ENCODE assay signal across 18 mouse cellular contexts in genomic region chr1:65169536-65169935, GRCm38 (mm10). TPM values are rescaled to one million over a fixed set of nuclear protein-coding genes. Genes with fewer than 3 reads are reported as not detected.
"Had no signal": no experiment of that assay in that cellular context is flagged by ENCODE, and none has a peak within 500 bp of the region (broad histone marks: within the 10 kb centered on the region; RNA-seq: fewer than 3 reads in every experiment).

No protein-coding gene starts in this region.

- H3K4me3 ChIP-seq: kidney, embryonic 15.5 days; limb, embryonic 15.5 days; liver, embryonic 13.5 days; midbrain, embryonic 10.5 days; midbrain, embryonic 15.5 days; stomach, embryonic 15.5 days had no signal

- ATAC-seq: midbrain, embryonic 15.5 days had no signal

- H3K9me3 ChIP-seq: kidney, embryonic 15.5 days; limb, embryonic 15.5 days; liver, embryonic 13.5 days; midbrain, embryonic 10.5 days; midbrain, embryonic 15.5 days; stomach, embryonic 15.5 days had no signal

- H3K27ac ChIP-seq: kidney, embryonic 15.5 days; limb, embryonic 15.5 days; liver, embryonic 13.5 days; midbrain, embryonic 10.5 days; midbrain, embryonic 15.5 days; stomach, embryonic 15.5 days had no signal

- H3K4me1 ChIP-seq: kidney, embryonic 15.5 days; limb, embryonic 15.5 days; stomach, embryonic 15.5 days had no signal

- H3K27me3 ChIP-seq: kidney, embryonic 15.5 days; limb, embryonic 15.5 days; liver, embryonic 13.5 days; midbrain, embryonic 15.5 days; stomach, embryonic 15.5 days had no signal

- H3K4me2 ChIP-seq: kidney, embryonic 15.5 days; limb, embryonic 15.5 days; liver, embryonic 13.5 days; lung, embryonic 14.5 days; midbrain, embryonic 15.5 days; stomach, embryonic 15.5 days had no signal

- DNase-seq: kidney, adult 18-20 months; kidney, postnatal 14 days; layer of hippocampus, adult 9-11 months; layer of hippocampus, postnatal 36 days; liver, embryonic 13.5 days; lung, embryonic 14.5 days; lung, postnatal 14 days; right cerebral cortex, postnatal 14 days; thymus, postnatal 36 days had no signal

- H3K9ac ChIP-seq: kidney, embryonic 15.5 days; limb, embryonic 15.5 days; liver, embryonic 13.5 days; lung, embryonic 14.5 days; midbrain, embryonic 15.5 days; stomach, embryonic 15.5 days had no signal

RNA-seq across cellular contexts. Expression of gene D630023F18Rik, which starts 46.5 kb away (rescaled TPM):
- polyA plus RNA-seq: lung, embryonic 14.5 days; spleen, adult 2 months had no signal

RNA-seq across cellular contexts. Expression of gene Gm28845, which starts 50.2 kb away (rescaled TPM):
- total RNA-seq: layer of hippocampus, postnatal 36 days had no signal
- polyA plus RNA-seq: kidney, embryonic 15.5 days; limb, embryonic 11.5 days; limb, embryonic 15.5 days; liver, embryonic 13.5 days; lung, embryonic 14.5 days; midbrain, embryonic 10.5 days; midbrain, embryonic 15.5 days; neural tube, embryonic 14.5 days; spleen, adult 2 months; stomach, embryonic 15.5 days; thymus, postnatal 0 days had no signal
